Mouse (Mus musculus): ENCODE results near the gene Brinp2. TPM values are rescaled to one million over a fixed set of nuclear protein-coding genes. Genes with fewer than 3 reads are reported as not detected.
A peak's percentile ranks its signal among the peaks of the same experiment; 100 is the strongest.

Brinp2 gene
- polyA plus RNA-seq (2016; fragmentation: Nextera tagmentation; extraction: Ambion mirVana), result 1.0 and 2.4 TPM in 2 replicates

GRCm38 (mm10) chr1:158356051-158356461 lies at the start of gene Brinp2:
Gene Brinp2 (minus strand): TSS chr1:158356326.
- no peaks in the 10 kb centered on the region for H3K9me3 ChIP-seq
- under 1% methylated on average over 30 of the region's 30 CpGs for WGBS
- H3K4me1 ChIP-seq, result peaks cover 20% of the 10 kb centered on the region
- peak within 1 kb of the TSS; percentile 53; the same call in 1 of the 2 replicates for H3K27ac ChIP-seq
- H3K27me3 ChIP-seq (ENCODE audit: poor library complexity, severe bottlenecking), result peaks cover 67% of the 10 kb centered on the region
- H3K36me3 ChIP-seq (replicated peaks), result no peaks in the 10 kb centered on the region
- peak; percentile 89 for DNase-seq (ENCODE audit: extremely low spot score, low spot score)
- peak within 1 kb of the TSS; percentile 72 for H3K4me3 ChIP-seq

- Histone ChIP-seq H3K4me1 (no peaks in the 10 kb centered on the region), H3K27ac (no peak overlapping the region), H3K4me3 (no peak overlapping the region), H3K9me3 (no peaks in the 10 kb centered on the region), H3K27me3 (ENCODE audit: poor library complexity, severe bottlenecking) (no peaks in the 10 kb centered on the region), H3K36me3 (replicated peaks) (0 out of 2 replicates have a peak, but pooled peaks cover 6% of the 10 kb centered on the region)
- 83% methylated on average over 2 of the region's 2 CpGs for WGBS
- no peak for DNase-seq (ENCODE audit: extremely low spot score, low spot score)
Measured at GRCm38 (mm10) chr1:158400898-158401297, 44.8 kb upstream of the Brinp2 start.

GRCm38 (mm10) chr1:158397058-158397457 lies 40.9 kb upstream of the Brinp2 start:
- Histone ChIP-seq H3K9me3 (no peaks in the 10 kb centered on the region), H3K4me1 (no peaks in the 10 kb centered on the region), H3K36me3 (replicated peaks) (0 out of 2 replicates have a peak, but pooled peaks cover under 1% of the 10 kb centered on the region), H3K4me3 (no peak overlapping the region), H3K27me3 (ENCODE audit: poor library complexity, severe bottlenecking) (no peaks in the 10 kb centered on the region), H3K27ac (no peak overlapping the region)
- no peak for DNase-seq (ENCODE audit: extremely low spot score, low spot score)
- 92% methylated on average over 2 of the region's 2 CpGs for WGBS

- Histone ChIP-seq H3K36me3 (replicated peaks) (no peaks in the 10 kb centered on the region), H3K4me1 (peaks cover 16% of the 10 kb centered on the region), H3K9me3 (no peaks in the 10 kb centered on the region), H3K27ac (no peak overlapping the region), H3K27me3 (ENCODE audit: poor library complexity, severe bottlenecking) (no peaks in the 10 kb centered on the region), H3K4me3 (no peak overlapping the region)
- DNase-seq (ENCODE audit: extremely low spot score, low spot score), result no peak
- 76% methylated on average over 4 of the region's 4 CpGs for WGBS
Measured at GRCm38 (mm10) chr1:158390693-158391092, 34.6 kb upstream of the Brinp2 start.

GRCm38 (mm10) chr1:158388995-158389394 lies 32.9 kb upstream of the Brinp2 start:
- 97% methylated on average over 4 of the region's 4 CpGs for WGBS
- Histone ChIP-seq H3K4me3 (no peak overlapping the region), H3K36me3 (replicated peaks) (peaks cover 6% of the 10 kb centered on the region; the same call in 1 of the 2 replicates), H3K27me3 (ENCODE audit: poor library complexity, severe bottlenecking) (no peaks in the 10 kb centered on the region), H3K27ac (no peak overlapping the region), H3K9me3 (no peaks in the 10 kb centered on the region), H3K4me1 (peaks cover 16% of the 10 kb centered on the region)
- DNase-seq (ENCODE audit: extremely low spot score, low spot score), result no peak

- Histone ChIP-seq H3K36me3 (replicated peaks) (peaks cover 6% of the 10 kb centered on the region; the same call in 1 of the 2 replicates), H3K4me3 (no peak overlapping the region), H3K9me3 (no peaks in the 10 kb centered on the region), H3K4me1 (peaks cover 16% of the 10 kb centered on the region), H3K27ac (0 out of 2 replicates have a peak overlapping the region, but pooled peaks have one; percentile 0), H3K27me3 (ENCODE audit: poor library complexity, severe bottlenecking) (no peaks in the 10 kb centered on the region)
- no peak for DNase-seq (ENCODE audit: extremely low spot score, low spot score)
- 42% methylated on average over 3 of the region's 3 CpGs for WGBS
Measured at GRCm38 (mm10) chr1:158386781-158387180, 30.7 kb upstream of the Brinp2 start.

GRCm38 (mm10) chr1:158385311-158385710 lies 29.2 kb upstream of the Brinp2 start:
- no peak for DNase-seq (ENCODE audit: extremely low spot score, low spot score)
- H3K36me3 ChIP-seq (replicated peaks), result peaks cover 6% of the 10 kb centered on the region; the same call in 1 of the 2 replicates
- WGBS, result 92% methylated on average over 2 of the region's 2 CpGs

GRCm38 (mm10) chr1:158383210-158383609 lies 27.1 kb upstream of the Brinp2 start:
- no peak for DNase-seq (ENCODE audit: extremely low spot score, low spot score)
- peaks cover 16% of the 10 kb centered on the region for H3K4me1 ChIP-seq

More at GRCm38 (mm10) chr1:158385311-158385710, 29.2 kb upstream of the Brinp2 start:
- no peak overlapping the region for H3K4me3 ChIP-seq
- H3K9me3 ChIP-seq, result no peaks in the 10 kb centered on the region
- H3K27me3 ChIP-seq (ENCODE audit: poor library complexity, severe bottlenecking), result no peaks in the 10 kb centered on the region
- H3K4me1 ChIP-seq, result peaks cover 16% of the 10 kb centered on the region
- H3K27ac ChIP-seq, result no peak overlapping the region

GRCm38 (mm10) chr1:158382277-158382676 lies 26.2 kb upstream of the Brinp2 start:
- 93% methylated on average over 6 of the region's 6 CpGs for WGBS

More at GRCm38 (mm10) chr1:158383210-158383609, 27.1 kb upstream of the Brinp2 start:
- Histone ChIP-seq H3K4me3 (no peak overlapping the region), H3K36me3 (replicated peaks) (peaks cover 13% of the 10 kb centered on the region), H3K27ac (no peak overlapping the region), H3K27me3 (ENCODE audit: poor library complexity, severe bottlenecking) (no peaks in the 10 kb centered on the region), H3K9me3 (no peaks in the 10 kb centered on the region)
- WGBS, result 82% methylated on average over 3 of the region's 3 CpGs

GRCm38 (mm10) chr1:158364461-158364860 lies 8.3 kb upstream of the Brinp2 start:
- peak; percentile 38 for DNase-seq (ENCODE audit: extremely low spot score, low spot score)
- Histone ChIP-seq H3K4me3 (peak overlapping the region; percentile 75), H3K27me3 (ENCODE audit: poor library complexity, severe bottlenecking) (peaks cover 17% of the 10 kb centered on the region), H3K4me1 (peaks cover 37% of the 10 kb centered on the region), H3K9me3 (no peaks in the 10 kb centered on the region), H3K27ac (peak overlapping the region; percentile 96), H3K36me3 (replicated peaks) (peaks cover 7% of the 10 kb centered on the region)
- WGBS, result 60% methylated on average over 1 of the region's 1 CpGs

More at GRCm38 (mm10) chr1:158382277-158382676, 26.2 kb upstream of the Brinp2 start:
- Histone ChIP-seq H3K36me3 (replicated peaks) (peaks cover 13% of the 10 kb centered on the region), H3K4me3 (no peak overlapping the region), H3K4me1 (peaks cover 14% of the 10 kb centered on the region), H3K27me3 (ENCODE audit: poor library complexity, severe bottlenecking) (no peaks in the 10 kb centered on the region), H3K27ac (no peak overlapping the region), H3K9me3 (no peaks in the 10 kb centered on the region)
- DNase-seq (ENCODE audit: extremely low spot score, low spot score), result no peak

GRCm38 (mm10) chr1:158362292-158363101 lies 6.4 kb upstream of the Brinp2 start:
- WGBS, result under 1% methylated on average over 35 of the region's 37 CpGs
- Histone ChIP-seq H3K9me3 (no peaks in the 10 kb centered on the region), H3K27ac (peak overlapping the region; percentile 96), H3K36me3 (replicated peaks) (peaks cover 4% of the 10 kb centered on the region), H3K4me1 (peaks cover 37% of the 10 kb centered on the region), H3K27me3 (ENCODE audit: poor library complexity, severe bottlenecking) (peaks cover 28% of the 10 kb centered on the region), H3K4me3 (peak overlapping the region; percentile 75)
- peak; percentile 64 for DNase-seq (ENCODE audit: extremely low spot score, low spot score)

- DNase-seq (ENCODE audit: extremely low spot score, low spot score), result no peak
- H3K27me3 ChIP-seq (ENCODE audit: poor library complexity, severe bottlenecking), result peaks cover 33% of the 10 kb centered on the region
- peaks cover 39% of the 10 kb centered on the region for H3K4me1 ChIP-seq
- no peaks in the 10 kb centered on the region for H3K36me3 ChIP-seq (replicated peaks)
- WGBS, result 2% methylated on average over 2 of the region's 2 CpGs
- H3K9me3 ChIP-seq, result no peaks in the 10 kb centered on the region
- H3K27ac ChIP-seq, result peak within 1 kb of the TSS; percentile 96
- peak within 1 kb of the TSS; percentile 75 for H3K4me3 ChIP-seq
Measured at GRCm38 (mm10) chr1:158361964-158362291, 5.8 kb upstream of the Brinp2 start, which contains the start of gene Astn1. Gene Astn1 (plus strand): TSS chr1:158362273.
